Mouse (Mus musculus): ENCODE measurements at regions not wholly inside any gene's neighbourhood (a gene's known extent, or its start where the extent isn't known, plus 50 kb on each side); places are given as distances from the start of the nearest gene placed in this dataset.

- no peak for ATAC-seq (replicated peaks; ENCODE audit: poor library complexity)
These were observed 354.9 kb downstream of the Xylt1 start for GRCm38 (mm10) chr7:117735699-117736020.

- no peak for ATAC-seq (replicated peaks; ENCODE audit: poor library complexity)
These were observed 354.4 kb downstream of the Xylt1 start for GRCm38 (mm10) chr7:117734994-117735698.

GRCm38 (mm10) chr7:117729067-117729466, 348.3 kb downstream of the Xylt1 start:
- ATAC-seq (replicated peaks; ENCODE audit: poor library complexity) = peak; percentile 39; the same call in 1 of the 2 replicates

Data from megakaryocyte progenitor cell, adult 5-6 weeks (primary cell).